Mouse (Mus musculus) central nervous system, embryonic 14 days (tissue): ENCODE measurements around the gene Tceal8. TPM values are rescaled to one million over a fixed set of nuclear protein-coding genes. Genes with fewer than 3 reads are reported as not detected.

Experiments
- polyA plus RNA-seq: library from polyadenylated mRNA; depleted of rRNA; stranded (reverse); fragments of >200 nt; gene quantifications from 2 replicates; pipeline ENCODE4 v1.2.3, GENCODE M21; 2012; rRNA removed

Tceal8 gene
- 99.8 and 102 TPM in 2 replicates for polyA plus RNA-seq

DNA sequence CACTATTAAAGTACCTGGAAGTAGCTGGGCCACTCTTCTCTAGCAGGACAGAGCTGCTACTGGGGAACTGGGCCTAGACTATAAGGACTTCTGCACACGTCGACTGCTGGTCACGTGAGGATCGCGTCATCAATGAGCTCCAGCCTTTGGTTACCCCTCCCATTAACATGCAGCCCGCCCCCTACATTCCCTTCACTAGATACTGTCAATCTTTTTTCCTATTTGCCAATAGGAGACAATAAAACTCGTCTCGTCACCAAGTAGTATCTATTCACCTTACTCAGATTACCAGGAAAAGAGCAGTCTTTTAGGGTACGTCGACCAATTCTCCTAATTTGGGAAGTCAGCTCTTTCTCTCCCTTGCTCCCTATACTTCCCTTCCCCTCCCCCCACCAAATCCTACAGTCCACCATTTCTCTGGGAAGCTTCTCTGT, at the start of gene Tceal8:
Tceal8 (minus strand) TSS at position 225 of the 434 bp plus-strand sequence.

GRCm38 (mm10) chrX:136214729-136215677, 42.9 kb upstream of the Tceal8 start, which contains the start of the genes Tceal7 and Bex1:
TSS of gene Tceal7 (plus strand) at chrX:136214779.
TSS of gene Bex1 (minus strand) at chrX:136215513.

GRCm38 (mm10) chrX:136203664-136204066, 31.5 kb upstream of the Tceal8 start, which contains the start of gene Tceal5:
TSS of gene Tceal5 (minus strand) at chrX:136203876.

GRCm38 (mm10) chrX:136138827-136139639, 33.1 kb downstream of the Tceal8 start, which contains the start of gene Bex4:
TSS of gene Bex4 (plus strand) at chrX:136138996.

Other genes starting within 250 kb of the Tceal8 start
- gene Arxes2, start 178.5 kb downstream of the Tceal8 start, polyA plus RNA-seq, result 123 and 125 TPM in 2 replicates
- 28.8 and 31.3 TPM in 2 replicates for gene Arxes1, start 139.0 kb downstream of the Tceal8 start, polyA plus RNA-seq
- 364 and 417 TPM in 2 replicates for gene Bex2, start 104.1 kb downstream of the Tceal8 start, polyA plus RNA-seq
- gene Nxf3, start 87.1 kb downstream of the Tceal8 start, polyA plus RNA-seq, result 0.04 TPM in 2 replicates
- gene Bex4, start 33.3 kb downstream of the Tceal8 start, polyA plus RNA-seq, result 82.7 and 91.8 TPM in 2 replicates
- gene Tceal5, start 31.5 kb upstream of the Tceal8 start, polyA plus RNA-seq, result 36.4 and 38.5 TPM in 2 replicates
- 1.1 and 14.3 TPM in 2 replicates for gene Tceal7, start 42.4 kb upstream of the Tceal8 start, polyA plus RNA-seq
- gene Bex1, start 43.2 kb upstream of the Tceal8 start, polyA plus RNA-seq, result 194 and 195 TPM in 2 replicates
- 242 and 248 TPM in 2 replicates for gene Tceal9, start 72.7 kb upstream of the Tceal8 start, polyA plus RNA-seq
- gene Bex3, start 97.9 kb upstream of the Tceal8 start, polyA plus RNA-seq, result 712 and 733 TPM in 2 replicates